Mouse (Mus musculus) G1E (cell line): ENCODE measurements around the gene Rab13.

Experiments
- GATA1 ChIP-seq: IDR thresholded peaks from 2 replicates; pipeline ENCODE4 v1.6.1; 2012; ENCODE audit warnings: borderline replicate concordance, low read length, inconsistent platforms, mixed read lengths
- POLR2AphosphoS5 ChIP-seq: IDR thresholded peaks from 2 replicates; pipeline ENCODE4 v1.6.1; 2012; ENCODE audit warnings: low read depth, low read length, inconsistent platforms; ENCODE audit not compliant: insufficient replicate concordance

DNA sequence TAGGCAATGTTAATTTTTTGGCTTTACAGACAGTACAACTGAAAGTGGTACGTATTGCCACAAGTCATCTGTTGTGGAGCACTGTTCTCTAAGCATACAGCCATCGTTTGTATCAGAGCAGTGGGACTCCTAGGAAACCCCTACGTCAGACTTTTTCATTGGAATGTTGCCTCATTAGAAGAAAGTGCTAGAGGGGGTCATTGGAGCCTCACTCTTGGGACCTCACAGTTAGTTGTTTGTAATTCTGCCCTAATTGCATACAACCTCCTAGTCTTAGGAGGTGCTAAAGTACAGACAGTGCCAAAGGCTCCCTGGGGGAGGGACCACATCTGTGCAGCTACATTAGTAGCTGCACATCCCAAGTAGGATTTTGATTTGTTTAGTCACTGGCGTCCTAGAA is 18.7 kb upstream of the Rab13 start:
- TF ChIP-seq POLR2AphosphoS5: no peak
- TF ChIP-seq GATA1: no peak
